Mouse (Mus musculus) liver, embryonic 14.5 days (tissue): ENCODE measurements at regions not wholly inside any gene's neighbourhood (a gene's known extent, or its start where the extent isn't known, plus 50 kb on each side); places are given as distances from the start of the nearest gene placed in this dataset.
A peak's percentile ranks its signal among the peaks of the same experiment; 100 is the strongest.

Source experiments
- ATAC-seq: fragments of 200-750 bp; cut with Nextera tagmentation; 2 replicates; pipeline ENCODE4 v1.8.0; 2017; ENCODE audit warnings: moderate number of reproducible peaks, mild to moderate bottlenecking, moderate library complexity; ENCODE audit not compliant: insufficient read depth
- DNase-seq, 3 experiments: peaks; one replicate each; pipeline ENCODE4 v3.0.0-alpha.2; 2012 to 2013; ENCODE audit warnings: low read depth in 3 of 3, low spot score in 3 of 3
- H3K27ac ChIP-seq: fragments of 300-500 bp; sonication (generic); 2 replicates; pipeline ENCODE4 v1.5.1; 2014; ENCODE audit warnings: moderate library complexity, mild to moderate bottlenecking, control low read depth, inconsistent platforms
- H3K27me3 ChIP-seq: fragments of 300-500 bp; sonication (generic); 2 replicates; pipeline ENCODE4 v1.6.1; 2014; ENCODE audit warnings: mild to moderate bottlenecking, low read length, moderate library complexity; ENCODE audit not compliant: control insufficient read depth, insufficient read depth
- H3K36me3 ChIP-seq: fragments of 300-500 bp; sonication (generic); replicated peaks from 2 replicates; pipeline ENCODE4 v1.6.1; 2014; ENCODE audit warnings: low read depth; ENCODE audit not compliant: control insufficient read depth, insufficient read depth
- H3K4me1 ChIP-seq, 2 experiments: fragments of 200-500 bp in 1 of 2; fragments of 300-500 bp in 1 of 2; sonication (generic) in 1 of 2; replicated peaks; 2 replicates each; pipeline ENCODE4 v1.6.1; 2012 to 2014; ENCODE audit warnings: antibody characterized with exemption in 1 of 2, inconsistent platforms in 1 of 2, low read length in 1 of 2; ENCODE audit not compliant: control insufficient read depth in 2 of 2, insufficient read depth in 2 of 2
- H3K4me2 ChIP-seq: fragments of 300-500 bp; sonication (generic); 2 replicates; pipeline ENCODE4 v1.6.1; 2014; ENCODE audit warnings: low read depth, mild to moderate bottlenecking, control low read depth, moderate library complexity
- H3K4me3 ChIP-seq, 2 experiments: fragments of 200-500 bp in 1 of 2; fragments of 300-500 bp in 1 of 2; sonication (generic) in 1 of 2; 2 replicates each; pipeline ENCODE4 v1.5.1; 2012 to 2014; ENCODE audit warnings: low read depth in 2 of 2, low read length in 2 of 2, mild to moderate bottlenecking in 2 of 2, control low read depth in 1 of 2, inconsistent platforms in 1 of 2, moderate library complexity in 1 of 2; ENCODE audit not compliant: insufficient read depth in 1 of 2
- H3K9ac ChIP-seq: fragments of 300-500 bp; sonication (generic); replicated peaks from 2 replicates; pipeline ENCODE4 v1.6.1; 2014; ENCODE audit warnings: mild to moderate bottlenecking, control low read depth, moderate library complexity
- H3K9me3 ChIP-seq: fragments of 300-500 bp; sonication (generic); 2 replicates; pipeline ENCODE4 v1.6.1; 2016; ENCODE audit warnings: low read length, mixed read lengths; ENCODE audit not compliant: control insufficient read depth
- CTCF ChIP-seq: IDR thresholded peaks from 2 replicates; pipeline ENCODE4 v1.5.1; 2016; ENCODE audit warnings: antibody characterized with exemption, low read depth, control low read depth
- EP300 ChIP-seq: IDR thresholded peaks from 2 replicates; pipeline ENCODE4 v1.6.1; 2016; ENCODE audit warnings: antibody characterized with exemption, low read depth
- WGBS: fragments of 180-500 bp; shearing (Covaris S2); extraction: QIAGEN DNeasy Blood & Tissue Kit; methylation state at CpG from one replicate; pipeline ENCODE4 v1.1.7; 2014; ENCODE audit not compliant: insufficient replicate concordance; 5-methylcytosine and 5-hydroxymethylcytosine counted together

DNA sequence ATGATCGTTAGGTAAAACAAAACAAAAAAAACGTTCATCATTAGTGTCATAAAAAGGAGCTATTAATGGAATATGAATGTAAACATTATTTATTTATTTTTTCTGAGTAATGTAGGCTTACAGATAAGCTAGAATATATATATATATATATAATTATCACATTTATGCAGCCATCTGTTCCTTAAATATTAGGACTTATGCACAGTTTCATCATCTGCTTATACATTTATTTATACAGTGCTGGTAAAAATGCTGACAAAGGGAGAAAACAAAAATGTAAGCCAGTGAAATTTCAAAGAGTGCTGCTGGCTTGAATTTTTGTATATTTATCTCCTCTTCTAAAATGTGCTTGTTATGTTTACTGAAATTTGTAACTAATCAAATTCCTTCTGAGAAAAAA is 4841.7 kb upstream of the Gm7489 start:
- DNase-seq (no peak), ATAC-seq (no peak)
- Histone ChIP-seq H3K27ac (no peak overlapping the region), H3K27me3 (no peaks in the 10 kb centered on the region), H3K9ac (no peak overlapping the region), H3K4me3 (no peak overlapping the region), H3K4me2 (no peak overlapping the region), H3K4me1 (no peaks in the 10 kb centered on the region), H3K9me3 (no peaks in the 10 kb centered on the region), H3K36me3 (no peaks in the 10 kb centered on the region)
- TF ChIP-seq EP300 (no peak), CTCF (no peak)
- 46% methylated on average over 2 of the region's 2 CpGs for WGBS

DNA sequence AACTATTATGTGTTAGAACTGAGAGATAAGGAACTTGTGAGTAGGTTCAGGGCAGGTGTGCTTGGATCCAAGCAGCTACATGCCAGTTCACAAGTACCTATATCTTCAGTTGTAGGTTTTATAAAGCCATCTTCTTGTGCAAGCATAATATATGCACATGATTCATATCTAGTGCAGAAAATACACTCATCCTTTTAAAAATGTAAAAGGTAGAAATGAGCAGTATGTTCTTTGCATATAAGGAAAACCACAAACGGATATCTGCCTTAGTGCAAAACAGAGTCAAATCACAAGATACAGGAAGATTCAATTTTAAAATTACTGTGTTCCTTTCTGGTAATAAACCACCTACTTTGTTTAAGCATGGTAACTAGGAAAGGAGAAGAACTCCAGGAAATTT is 4819.6 kb upstream of the Gm7489 start:
- 40% methylated on average over 1 of the region's 1 CpGs for WGBS
- Histone ChIP-seq H3K9me3 (no peaks in the 10 kb centered on the region), H3K4me1 (no peaks in the 10 kb centered on the region), H3K27me3 (no peaks in the 10 kb centered on the region), H3K9ac (no peak overlapping the region), H3K4me2 (no peak overlapping the region), H3K36me3 (no peaks in the 10 kb centered on the region), H3K4me3 (no peak overlapping the region), H3K27ac (no peak overlapping the region)
- DNase-seq (no peak), ATAC-seq (no peak)
- TF ChIP-seq EP300 (no peak), CTCF (no peak)

DNA sequence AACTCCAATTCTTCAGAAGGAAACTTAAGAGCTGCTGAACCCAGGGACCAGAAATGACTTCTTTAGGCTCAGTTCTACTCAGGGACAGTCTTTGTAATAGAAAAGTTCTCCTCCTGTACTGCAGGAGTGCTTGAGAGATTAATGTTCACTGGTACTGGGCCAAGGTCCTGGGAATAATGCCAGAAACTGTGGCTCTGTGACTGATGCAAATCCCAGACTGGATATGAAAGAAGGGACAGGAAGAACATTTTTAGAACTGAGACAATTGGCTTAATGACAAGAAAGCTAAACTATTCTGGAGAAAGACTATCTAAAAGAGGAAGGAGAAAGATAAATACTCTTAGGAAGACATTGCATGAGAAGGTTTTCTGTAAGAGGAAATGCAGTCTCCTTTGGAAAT is 4818.8 kb upstream of the Gm7489 start:
- no peaks in the 10 kb centered on the region for H3K27me3 ChIP-seq
- H3K4me2 ChIP-seq: no peak overlapping the region
- no peaks in the 10 kb centered on the region for H3K9me3 ChIP-seq
- ATAC-seq: no peak
- DNase-seq: peak in 1 of 3 experiments; percentile 2
- no peak overlapping the region for H3K4me3 ChIP-seq
- H3K9ac ChIP-seq: no peak overlapping the region
- no peaks in the 10 kb centered on the region for H3K36me3 ChIP-seq
- TF ChIP-seq EP300 (no peak), CTCF (no peak)
- no peak overlapping the region for H3K27ac ChIP-seq
- no peaks in the 10 kb centered on the region for H3K4me1 ChIP-seq

DNA sequence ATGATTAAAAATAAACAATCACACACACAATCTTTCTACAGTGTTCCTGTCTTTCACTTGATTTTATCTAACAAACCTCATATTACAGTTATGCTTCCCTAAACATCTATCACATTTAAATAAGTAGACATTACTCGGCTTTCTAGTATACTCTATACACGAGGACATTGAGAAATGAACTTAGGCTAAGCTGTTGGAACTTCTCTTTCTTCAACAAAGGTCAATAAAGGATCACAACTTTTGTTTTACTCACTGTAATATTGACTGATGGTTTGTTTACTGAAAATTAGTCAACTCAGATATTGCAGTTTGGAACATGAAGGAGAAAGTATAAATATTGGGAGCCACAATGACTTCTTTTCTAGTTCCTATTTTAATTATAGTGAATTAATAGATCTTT is 4818.3 kb upstream of the Gm7489 start:
- DNase-seq (no peak), ATAC-seq (no peak)
- WGBS: 47% methylated on average over 2 of the region's 2 CpGs
- TF ChIP-seq CTCF (no peak), EP300 (no peak)
- Histone ChIP-seq H3K4me1 (no peaks in the 10 kb centered on the region), H3K36me3 (no peaks in the 10 kb centered on the region), H3K9me3 (no peaks in the 10 kb centered on the region), H3K27ac (no peak overlapping the region), H3K9ac (no peak overlapping the region), H3K4me2 (no peak overlapping the region), H3K27me3 (no peaks in the 10 kb centered on the region), H3K4me3 (no peak overlapping the region)
